Mouse (Mus musculus) stomach, postnatal 0 days (tissue): ENCODE measurements around the gene Wdr35. TPM values are rescaled to one million over a fixed set of nuclear protein-coding genes. Genes with fewer than 3 reads are reported as not detected.
"Not testable (repeated sequence)": the region's sequence is repeated elsewhere in the genome, so short reads cannot be mapped to it uniquely, and the experiment has no call there.

Source experiments
- ATAC-seq: fragments of 200-750 bp; cut with Nextera tagmentation; 2 replicates; pipeline ENCODE4 v1.8.0; 2017; ENCODE audit not compliant: low FRiP score, low TSS enrichment
- DNase-seq: peaks from one replicate; pipeline ENCODE4 v3.0.0-alpha.2; 2016; ENCODE audit warnings: low spot score
- H3K27ac ChIP-seq: fragments of 300-500 bp; sonication (generic); replicated peaks from 2 replicates; pipeline ENCODE4 v1.5.1; 2014; ENCODE audit warnings: mild to moderate bottlenecking, control low read depth
- H3K27me3 ChIP-seq: fragments of 300-500 bp; sonication (generic); 2 replicates; pipeline ENCODE4 v1.6.1; 2014; ENCODE audit warnings: low read length; ENCODE audit not compliant: control insufficient read depth, insufficient read depth
- H3K36me3 ChIP-seq: fragments of 300-500 bp; sonication (generic); 2 replicates; pipeline ENCODE4 v1.6.1; 2014; ENCODE audit warnings: low read length, mixed read lengths; ENCODE audit not compliant: control insufficient read depth, insufficient read depth
- H3K4me1 ChIP-seq: fragments of 300-500 bp; sonication (generic); replicated peaks from 2 replicates; pipeline ENCODE4 v1.6.1; 2014; ENCODE audit warnings: antibody characterized with exemption; ENCODE audit not compliant: control insufficient read depth, insufficient read depth
- H3K4me2 ChIP-seq: fragments of 300-500 bp; sonication (generic); replicated peaks from 2 replicates; pipeline ENCODE4 v1.6.1; 2014; ENCODE audit warnings: low read depth, mild to moderate bottlenecking, control low read depth, moderate library complexity
- H3K4me3 ChIP-seq: fragments of 300-500 bp; sonication (generic); 2 replicates; pipeline ENCODE4 v1.5.1; 2014; ENCODE audit warnings: low read depth, low read length, control low read depth
- H3K9ac ChIP-seq: fragments of 300-500 bp; sonication (generic); 2 replicates; pipeline ENCODE4 v1.6.1; 2014; ENCODE audit warnings: mild to moderate bottlenecking, low read length, control low read depth, mixed read lengths
- H3K9me3 ChIP-seq: fragments of 300-500 bp; sonication (generic); 2 replicates; pipeline ENCODE4 v1.6.1; 2016; ENCODE audit warnings: low read length; ENCODE audit not compliant: control insufficient read depth
- CTCF ChIP-seq: IDR thresholded peaks from 2 replicates; pipeline ENCODE4 v1.5.1; 2016; ENCODE audit warnings: antibody characterized with exemption, low read depth, mild to moderate bottlenecking, moderate library complexity
- EP300 ChIP-seq: optimal IDR thresholded peaks from 2 replicates; pipeline ENCODE3; 2016; ENCODE audit warnings: antibody characterized with exemption
- WGBS: fragments of 180-500 bp; shearing (Covaris S2); extraction: QIAGEN DNeasy Blood & Tissue Kit; methylation state at CpG from one replicate; pipeline ENCODE4 v1.1.7; 2014; 5-methylcytosine and 5-hydroxymethylcytosine counted together
- polyA plus RNA-seq: library from polyadenylated mRNA; unstranded; fragments of >200 nt; fragmentation: Nextera tagmentation; extraction: Ambion mirVana; gene quantifications from 2 replicates; pipeline ENCODE4 v1.2.1, GENCODE M21; 2015

Wdr35 gene
- 3.9 and 4.8 TPM in 2 replicates for polyA plus RNA-seq

DNA sequence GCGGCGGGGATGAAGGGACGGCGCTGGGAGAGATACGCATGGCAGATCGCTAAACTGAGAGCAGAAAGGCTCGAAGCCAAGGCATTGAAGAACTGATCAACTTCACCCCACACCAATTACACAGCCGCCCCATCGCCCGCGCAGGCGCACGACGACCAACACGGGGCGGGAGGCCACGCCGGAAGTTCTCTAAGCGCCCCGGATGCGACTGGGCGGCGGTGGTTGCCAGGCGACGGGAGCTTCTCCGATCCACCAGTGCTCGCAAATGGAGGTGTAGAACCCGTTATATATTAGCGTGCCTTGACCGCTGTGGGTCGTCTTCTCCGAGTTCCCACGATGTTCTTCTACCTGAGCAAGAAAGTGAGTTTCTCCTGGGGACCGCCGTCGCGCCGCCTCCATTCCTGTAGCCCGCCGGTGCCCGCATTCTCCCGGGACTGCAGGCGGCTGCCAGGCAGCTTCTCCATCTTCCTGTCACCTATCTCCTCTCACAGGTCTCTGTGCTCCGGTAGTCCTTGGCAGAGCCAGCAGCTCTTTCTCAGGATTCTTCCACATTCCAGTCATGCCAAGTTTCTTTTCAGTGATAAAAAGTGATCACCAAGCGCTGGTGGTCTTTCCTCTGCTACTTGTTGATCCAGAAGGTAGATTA, at the start of gene Wdr35:
Gene Wdr35, plus strand, starts transcription at position 73 of the 646 bp plus-strand sequence.
- H3K4me3 ChIP-seq, result peak within 1 kb of the TSS; percentile 71
- H3K27ac ChIP-seq, result peak within 1 kb of the TSS; percentile 40; the same call in 1 of the 2 replicates
- no peaks in the 10 kb centered on the region for H3K36me3 ChIP-seq
- no peaks in the 10 kb centered on the region for H3K27me3 ChIP-seq
- H3K9me3 ChIP-seq, result no peaks in the 10 kb centered on the region
- TF ChIP-seq EP300, result no peak
- TF ChIP-seq CTCF, result no peak
- DNase-seq, result peak; percentile 90
- H3K4me2 ChIP-seq, result peak within 1 kb of the TSS; percentile 81
- H3K4me1 ChIP-seq, result no peaks in the 10 kb centered on the region
- peak within 1 kb of the TSS; percentile 67 for H3K9ac ChIP-seq
- peak; percentile 93 for ATAC-seq
- WGBS, result 1% methylated on average over 45 of the region's 45 CpGs

DNA sequence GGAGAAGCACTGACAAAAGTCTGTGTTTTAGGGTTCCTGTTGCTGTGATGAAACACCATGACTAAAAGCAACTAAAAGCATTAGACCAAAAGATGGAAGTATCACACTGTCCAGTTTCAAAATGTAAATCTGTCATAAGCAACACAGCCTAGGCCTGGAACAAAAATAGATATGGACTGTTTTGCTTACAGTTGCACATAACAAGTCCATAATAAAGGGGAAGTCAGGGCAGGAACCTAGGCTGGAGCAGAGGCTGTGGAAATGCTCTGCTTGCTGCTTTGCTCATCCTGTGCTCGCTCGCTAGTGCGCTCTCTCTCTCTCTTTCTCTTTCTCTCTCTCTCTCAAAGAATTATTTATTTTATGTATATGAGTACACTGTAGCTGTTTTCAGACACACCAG, 46.0 kb upstream of the Wdr35 start:
- no peak for DNase-seq
- H3K27ac ChIP-seq, result no peak overlapping the region

DNA sequence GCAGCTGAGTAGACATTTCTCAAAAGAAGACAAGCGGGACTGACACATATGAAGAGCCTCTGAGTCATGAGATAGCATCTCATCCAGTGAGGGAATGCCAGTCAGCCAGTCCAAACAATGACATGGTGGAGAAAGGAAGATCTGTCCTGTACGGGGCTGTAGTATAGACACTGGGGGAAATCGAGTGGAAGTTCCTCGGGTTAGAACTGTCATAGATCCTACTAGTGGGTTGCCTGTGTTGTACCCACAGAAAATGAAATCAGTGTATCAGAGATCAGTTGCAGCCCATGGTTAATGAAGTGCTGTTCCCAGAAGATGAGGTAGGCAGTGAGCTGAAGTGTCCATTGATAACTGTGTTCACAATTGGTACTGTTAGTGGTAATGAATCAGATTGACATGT, 44.9 kb upstream of the Wdr35 start:
- DNase-seq (no peak), ATAC-seq (0 out of 2 replicates have a peak, but pooled peaks have one; percentile 24)
- 74% methylated on average over 4 of the region's 4 CpGs for WGBS
- Histone ChIP-seq H3K36me3 (0 out of 2 replicates have a peak, but pooled peaks cover 3% of the 10 kb centered on the region), H3K4me1 (0 out of 2 replicates have a peak, but pooled peaks cover 6% of the 10 kb centered on the region), H3K4me3 (no peak overlapping the region), H3K4me2 (0 out of 2 replicates have a peak overlapping the region, but pooled peaks have one; percentile 1), H3K9me3 (no peaks in the 10 kb centered on the region), H3K27me3 (no peaks in the 10 kb centered on the region), H3K9ac (no peak overlapping the region), H3K27ac (no peak overlapping the region)
- TF ChIP-seq EP300 (no peak), CTCF (no peak)

More for the DNA sequence above, 46.0 kb upstream of the Wdr35 start:
- no peaks in the 10 kb centered on the region for H3K9me3 ChIP-seq
- no peaks in the 10 kb centered on the region for H3K36me3 ChIP-seq
- 0 out of 2 replicates have a peak, but pooled peaks cover 6% of the 10 kb centered on the region for H3K4me1 ChIP-seq
- no peak overlapping the region for H3K4me3 ChIP-seq
- WGBS, result 83% methylated on average over 3 of the region's 3 CpGs
- no peak for TF ChIP-seq EP300
- TF ChIP-seq CTCF, result no peak
- H3K9ac ChIP-seq, result no peak overlapping the region
- no peaks in the 10 kb centered on the region for H3K27me3 ChIP-seq
- no peak overlapping the region for H3K4me2 ChIP-seq
- no peak for ATAC-seq

DNA sequence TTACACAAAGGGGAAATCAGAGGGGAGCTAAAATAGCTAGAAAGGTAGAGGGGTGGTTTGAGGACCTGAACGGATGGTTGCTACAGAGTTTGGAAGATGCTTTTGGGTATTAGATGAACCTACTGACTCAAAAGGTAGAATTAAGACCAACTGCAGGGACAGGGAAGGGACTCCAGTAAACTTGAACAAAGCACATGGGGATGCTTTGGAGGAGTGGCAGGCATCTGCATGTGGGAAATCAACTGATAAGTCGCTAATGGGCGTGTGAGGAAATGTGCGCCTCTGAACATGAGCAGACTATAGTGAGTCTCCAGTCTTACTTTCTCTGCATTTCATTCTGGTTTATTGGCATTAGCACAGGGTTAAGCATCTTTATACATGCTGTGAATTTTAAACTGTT, 42.6 kb upstream of the Wdr35 start:
- DNase-seq (no peak), ATAC-seq (no peak)
- WGBS, result 68% methylated on average over 4 of the region's 4 CpGs

DNA sequence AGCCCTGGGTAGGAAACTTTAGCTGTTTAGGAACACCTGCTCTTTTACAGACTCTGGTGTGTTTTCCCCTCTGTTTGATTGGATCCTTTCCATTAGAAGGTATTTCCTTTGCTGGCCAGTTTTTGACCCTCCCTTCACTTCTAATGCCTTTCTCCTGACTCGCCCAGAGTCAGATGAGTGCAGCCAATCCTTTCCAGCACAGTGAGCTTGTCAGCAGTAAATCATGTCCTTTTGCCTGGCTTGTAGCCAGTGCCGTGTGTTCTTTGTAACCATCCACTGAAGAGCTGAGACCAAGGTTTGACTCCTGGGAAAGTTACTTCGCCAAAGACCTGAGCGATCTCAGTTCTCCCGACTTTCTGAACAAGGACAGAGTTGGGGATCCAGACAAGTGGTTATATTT, 38.3 kb upstream of the Wdr35 start:
- Histone ChIP-seq H3K27me3 (no peaks in the 10 kb centered on the region), H3K9me3 (no peaks in the 10 kb centered on the region), H3K27ac (no peak overlapping the region), H3K4me1 (no peaks in the 10 kb centered on the region), H3K4me2 (no peak overlapping the region), H3K36me3 (peaks cover 19% of the 10 kb centered on the region; the same call in 1 of the 2 replicates), H3K4me3 (no peak overlapping the region), H3K9ac (no peak overlapping the region)
- 50% methylated on average over 5 of the region's 5 CpGs for WGBS
- TF ChIP-seq EP300 (no peak), CTCF (no peak)
- ATAC-seq (peak; percentile 24; the same call in 1 of the 2 replicates), DNase-seq (no peak)

More for the DNA sequence above, 42.6 kb upstream of the Wdr35 start:
- H3K9me3 ChIP-seq, result no peaks in the 10 kb centered on the region
- no peak overlapping the region for H3K4me2 ChIP-seq
- no peak overlapping the region for H3K27ac ChIP-seq
- no peak overlapping the region for H3K9ac ChIP-seq
- 0 out of 2 replicates have a peak, but pooled peaks cover 7% of the 10 kb centered on the region for H3K36me3 ChIP-seq
- H3K27me3 ChIP-seq, result no peaks in the 10 kb centered on the region
- 0 out of 2 replicates have a peak, but pooled peaks cover 2% of the 10 kb centered on the region for H3K4me1 ChIP-seq
- no peak for TF ChIP-seq CTCF
- TF ChIP-seq EP300, result no peak
- no peak overlapping the region for H3K4me3 ChIP-seq

DNA sequence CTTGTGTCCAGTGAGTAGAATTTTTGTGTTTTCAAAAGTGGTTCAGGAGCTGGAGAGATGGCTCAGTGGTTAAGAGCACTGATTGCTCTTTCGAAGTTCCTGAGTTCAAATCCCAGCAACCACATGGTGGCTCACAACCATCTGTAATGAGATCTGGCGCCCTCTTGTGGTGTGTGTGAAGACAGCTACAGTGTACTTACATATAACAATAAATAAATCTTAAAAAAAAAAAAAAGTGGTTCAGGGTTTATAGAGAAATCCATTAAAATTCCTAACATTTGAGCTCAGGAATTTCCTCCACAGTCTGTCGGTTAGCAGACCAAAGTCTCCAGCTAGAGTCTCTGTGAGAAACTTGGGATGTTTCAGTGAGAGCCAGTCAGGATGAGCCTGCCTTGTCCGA, 37.5 kb upstream of the Wdr35 start:
- peaks cover 19% of the 10 kb centered on the region; the same call in 1 of the 2 replicates for H3K36me3 ChIP-seq
- not testable (repeated sequence) for ATAC-seq, DNase-seq, H3K9ac ChIP-seq, H3K27ac ChIP-seq, H3K27me3 ChIP-seq, H3K4me3 ChIP-seq, H3K4me2 ChIP-seq, H3K4me1 ChIP-seq, H3K9me3 ChIP-seq
- WGBS, result 62% methylated on average over 4 of the region's 4 CpGs
- peak; percentile 60 for TF ChIP-seq CTCF
